Mouse (Mus musculus): ENCODE measurements at regions not wholly inside any gene's neighbourhood (a gene's known extent, or its start where the extent isn't known, plus 50 kb on each side); places are given as distances from the start of the nearest gene placed in this dataset.

- H3K4me2 ChIP-seq (ENCODE audit: low read depth, low read length, severe bottlenecking), result no peak overlapping the region
- H3K9ac ChIP-seq (ENCODE audit: low read length), result no peak overlapping the region
- DNase-seq (ENCODE audit: low spot score), result no peak
- no peak overlapping the region for H3K4me3 ChIP-seq (ENCODE audit: low read depth, low read length)
- no peaks in the 10 kb centered on the region for H3K27me3 ChIP-seq (ENCODE audit: control insufficient read depth, insufficient read depth, low read length)
- peaks cover 6% of the 10 kb centered on the region; the same call in 1 of the 2 replicates for H3K4me1 ChIP-seq (replicated peaks; ENCODE audit: control insufficient read depth, insufficient read depth, low read length)
- H3K9me3 ChIP-seq (ENCODE audit: control insufficient read depth, low read length), result no peaks in the 10 kb centered on the region
- 0 out of 2 replicates have a peak, but pooled peaks have one; percentile 6 for ATAC-seq (replicated peaks; ENCODE audit: low FRiP score)
- WGBS, result 55% methylated on average over 2 of the region's 2 CpGs
- no peaks in the 10 kb centered on the region for H3K36me3 ChIP-seq (ENCODE audit: control insufficient read depth, insufficient read depth, low read length)
- peak overlapping the region; percentile 82 for H3K27ac ChIP-seq (ENCODE audit: low read depth, low read length)
These were observed 164.6 kb downstream of the Ptn start for GRCm38 (mm10) chr6:36645415-36645814.

DNA sequence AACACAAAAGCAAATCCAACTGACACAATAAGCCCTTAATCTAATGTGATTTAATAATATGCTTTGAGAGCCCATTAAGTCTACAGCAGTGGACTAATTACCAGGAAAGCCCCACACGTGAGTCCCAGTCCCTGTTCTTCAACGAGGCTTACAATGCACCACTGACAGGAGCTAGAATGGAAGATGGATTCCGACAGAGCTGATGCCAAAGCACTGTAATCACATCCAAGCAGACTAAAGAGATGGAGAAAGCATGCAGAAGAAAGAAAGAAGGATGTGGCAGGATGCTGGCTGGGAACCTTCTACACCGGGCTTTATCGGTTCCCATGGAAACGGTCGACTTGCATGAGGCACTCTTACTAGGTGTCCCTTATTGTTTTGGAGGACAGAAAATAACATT lies 165.1 kb downstream of the Ptn start:
- H3K4me2 ChIP-seq (ENCODE audit: low read depth, low read length, severe bottlenecking), result no peak overlapping the region
- DNase-seq (ENCODE audit: low spot score) (peak; percentile 70), ATAC-seq (replicated peaks; ENCODE audit: low FRiP score) (peak; percentile 96)
- H3K36me3 ChIP-seq (ENCODE audit: control insufficient read depth, insufficient read depth, low read length), result no peaks in the 10 kb centered on the region
- 11% methylated on average over 7 of the region's 7 CpGs for WGBS
- H3K9ac ChIP-seq (ENCODE audit: low read length), result no peak overlapping the region
- H3K4me1 ChIP-seq (replicated peaks; ENCODE audit: control insufficient read depth, insufficient read depth, low read length), result peaks cover 6% of the 10 kb centered on the region; the same call in 1 of the 2 replicates
- H3K27ac ChIP-seq (ENCODE audit: low read depth, low read length), result peak overlapping the region; percentile 82; the same call in 1 of the 2 replicates
- no peak overlapping the region for H3K4me3 ChIP-seq (ENCODE audit: low read depth, low read length)
- no peaks in the 10 kb centered on the region for H3K9me3 ChIP-seq (ENCODE audit: control insufficient read depth, low read length)
- H3K27me3 ChIP-seq (ENCODE audit: control insufficient read depth, insufficient read depth, low read length), result no peaks in the 10 kb centered on the region

GRCm38 (mm10) chr6:36637031-36637430 lies 173.0 kb downstream of the Ptn start:
- no peaks in the 10 kb centered on the region for H3K4me1 ChIP-seq (replicated peaks; ENCODE audit: control insufficient read depth, insufficient read depth, low read length)
- no peaks in the 10 kb centered on the region for H3K27me3 ChIP-seq (ENCODE audit: control insufficient read depth, insufficient read depth, low read length)
- ATAC-seq (replicated peaks; ENCODE audit: low FRiP score), result no peak
- no peak overlapping the region for H3K27ac ChIP-seq (ENCODE audit: low read depth, low read length)
- H3K9ac ChIP-seq (ENCODE audit: low read length), result no peak overlapping the region
- DNase-seq (ENCODE audit: low spot score), result no peak
- WGBS, result 92% methylated on average over 2 of the region's 2 CpGs
- H3K4me3 ChIP-seq (ENCODE audit: low read depth, low read length), result no peak overlapping the region
- no peaks in the 10 kb centered on the region for H3K9me3 ChIP-seq (ENCODE audit: control insufficient read depth, low read length)
- H3K36me3 ChIP-seq (ENCODE audit: control insufficient read depth, insufficient read depth, low read length), result no peaks in the 10 kb centered on the region
- H3K4me2 ChIP-seq (ENCODE audit: low read depth, low read length, severe bottlenecking), result no peak overlapping the region

GRCm38 (mm10) chr6:36627648-36628047 lies 182.4 kb downstream of the Ptn start:
- WGBS, result 86% methylated on average over 2 of the region's 2 CpGs
- ATAC-seq (replicated peaks; ENCODE audit: low FRiP score), result no peak
- Histone ChIP-seq H3K4me2 (ENCODE audit: low read depth, low read length, severe bottlenecking) (no peak overlapping the region), H3K9ac (ENCODE audit: low read length) (no peak overlapping the region), H3K9me3 (ENCODE audit: control insufficient read depth, low read length) (no peaks in the 10 kb centered on the region), H3K4me3 (ENCODE audit: low read depth, low read length) (no peak overlapping the region), H3K36me3 (ENCODE audit: control insufficient read depth, insufficient read depth, low read length) (no peaks in the 10 kb centered on the region), H3K4me1 (replicated peaks; ENCODE audit: control insufficient read depth, insufficient read depth, low read length) (no peaks in the 10 kb centered on the region), H3K27me3 (ENCODE audit: control insufficient read depth, insufficient read depth, low read length) (no peaks in the 10 kb centered on the region), H3K27ac (ENCODE audit: low read depth, low read length) (no peak overlapping the region)
- DNase-seq (ENCODE audit: low spot score), result no peak

- WGBS, result 68% methylated on average over 10 of the region's 10 CpGs
- Histone ChIP-seq H3K9ac (ENCODE audit: low read length) (no peak overlapping the region), H3K4me1 (replicated peaks; ENCODE audit: control insufficient read depth, insufficient read depth, low read length) (no peaks in the 10 kb centered on the region), H3K9me3 (ENCODE audit: control insufficient read depth, low read length) (no peaks in the 10 kb centered on the region), H3K27ac (ENCODE audit: low read depth, low read length) (no peak overlapping the region), H3K36me3 (ENCODE audit: control insufficient read depth, insufficient read depth, low read length) (no peaks in the 10 kb centered on the region), H3K27me3 (ENCODE audit: control insufficient read depth, insufficient read depth, low read length) (no peaks in the 10 kb centered on the region), H3K4me3 (ENCODE audit: low read depth, low read length) (no peak overlapping the region), H3K4me2 (ENCODE audit: low read depth, low read length, severe bottlenecking) (no peak overlapping the region)
- ATAC-seq (replicated peaks; ENCODE audit: low FRiP score), result no peak
- DNase-seq (ENCODE audit: low spot score), result no peak
These were observed 201.6 kb downstream of the Ptn start for GRCm38 (mm10) chr6:36608281-36608970.

- no peaks in the 10 kb centered on the region for H3K36me3 ChIP-seq (ENCODE audit: control insufficient read depth, insufficient read depth, low read length)
- no peaks in the 10 kb centered on the region for H3K9me3 ChIP-seq (ENCODE audit: control insufficient read depth, low read length)
- ATAC-seq (replicated peaks; ENCODE audit: low FRiP score), result no peak
- no peak overlapping the region for H3K4me3 ChIP-seq (ENCODE audit: low read depth, low read length)
- DNase-seq (ENCODE audit: low spot score), result no peak
- no peak overlapping the region for H3K4me2 ChIP-seq (ENCODE audit: low read depth, low read length, severe bottlenecking)
- no peak overlapping the region for H3K27ac ChIP-seq (ENCODE audit: low read depth, low read length)
- WGBS, result 78% methylated on average over 4 of the region's 4 CpGs
- H3K9ac ChIP-seq (ENCODE audit: low read length), result no peak overlapping the region
- no peaks in the 10 kb centered on the region for H3K27me3 ChIP-seq (ENCODE audit: control insufficient read depth, insufficient read depth, low read length)
- no peaks in the 10 kb centered on the region for H3K4me1 ChIP-seq (replicated peaks; ENCODE audit: control insufficient read depth, insufficient read depth, low read length)
These were observed 204.3 kb downstream of the Ptn start for GRCm38 (mm10) chr6:36605578-36606205.

GRCm38 (mm10) chr6:36604802-36605201 lies 205.2 kb downstream of the Ptn start:
- Histone ChIP-seq H3K4me2 (ENCODE audit: low read depth, low read length, severe bottlenecking) (no peak overlapping the region), H3K36me3 (ENCODE audit: control insufficient read depth, insufficient read depth, low read length) (no peaks in the 10 kb centered on the region), H3K9ac (ENCODE audit: low read length) (no peak overlapping the region), H3K4me1 (replicated peaks; ENCODE audit: control insufficient read depth, insufficient read depth, low read length) (no peaks in the 10 kb centered on the region), H3K9me3 (ENCODE audit: control insufficient read depth, low read length) (no peaks in the 10 kb centered on the region), H3K27me3 (ENCODE audit: control insufficient read depth, insufficient read depth, low read length) (no peaks in the 10 kb centered on the region), H3K4me3 (ENCODE audit: low read depth, low read length) (no peak overlapping the region), H3K27ac (ENCODE audit: low read depth, low read length) (no peak overlapping the region)
- 84% methylated on average over 3 of the region's 3 CpGs for whole genome bisulfite sequencing
- ATAC-seq (replicated peaks; ENCODE audit: low FRiP score) (no peak), DNase-seq (ENCODE audit: low spot score) (no peak)

DNA sequence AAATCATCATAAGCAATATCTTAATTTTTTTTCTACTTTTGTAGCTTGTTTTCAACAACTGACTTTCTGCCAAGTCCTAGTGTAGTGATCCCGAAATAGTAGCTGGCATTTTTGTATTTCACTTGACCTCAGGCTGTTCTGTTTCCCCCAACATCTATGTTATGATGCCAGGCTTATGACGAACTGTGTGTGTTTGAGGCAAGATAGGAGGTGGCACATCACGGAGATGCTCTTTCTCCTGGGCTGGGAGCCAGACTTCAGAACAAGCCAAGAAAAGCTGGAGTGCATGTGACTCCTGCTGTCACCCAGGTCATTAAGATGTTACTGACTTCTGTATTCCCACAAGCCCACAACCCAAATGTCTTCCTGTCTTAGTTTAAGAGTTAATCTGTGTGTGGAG lies 208.7 kb downstream of the Chrm2 start:
- H3K9ac ChIP-seq (ENCODE audit: low read length), result no peak overlapping the region
- H3K36me3 ChIP-seq (ENCODE audit: control insufficient read depth, insufficient read depth, low read length), result no peaks in the 10 kb centered on the region
- ATAC-seq (replicated peaks; ENCODE audit: low FRiP score), result no peak
- no peak overlapping the region for H3K27ac ChIP-seq (ENCODE audit: low read depth, low read length)
- WGBS, result 86% methylated on average over 3 of the region's 3 CpGs
- H3K4me2 ChIP-seq (ENCODE audit: low read depth, low read length, severe bottlenecking), result no peak overlapping the region
- no peak for DNase-seq (ENCODE audit: low spot score)
- no peaks in the 10 kb centered on the region for H3K4me1 ChIP-seq (replicated peaks; ENCODE audit: control insufficient read depth, insufficient read depth, low read length)
- H3K27me3 ChIP-seq (ENCODE audit: control insufficient read depth, insufficient read depth, low read length), result no peaks in the 10 kb centered on the region
- no peak overlapping the region for H3K4me3 ChIP-seq (ENCODE audit: low read depth, low read length)
- no peaks in the 10 kb centered on the region for H3K9me3 ChIP-seq (ENCODE audit: control insufficient read depth, low read length)
